Mouse (Mus musculus): ENCODE data around the gene Zfp420. TPM values are rescaled to one million over a fixed set of nuclear protein-coding genes. Genes with fewer than 3 reads are reported as not detected.
A peak's percentile ranks its signal among the peaks of the same experiment; 100 is the strongest.

Gene Zfp420
- polyA plus RNA-seq, 1 experiment from 2014 or later, result 5.5 TPM

GRCm38 (mm10) chr7:29880056-29880455 lies 20.3 kb downstream of the Zfp420 start:
- ATAC-seq (replicated peaks; ENCODE audit: low FRiP score, low read depth) (no peak), DNase-seq (ENCODE audit: low spot score) (peak; percentile 19)
- no peaks in the 10 kb centered on the region for H3K27me3 ChIP-seq (ENCODE audit: insufficient read depth, low read length)
- H3K36me3 ChIP-seq (ENCODE audit: insufficient read depth, low read length), result peaks cover 9% of the 10 kb centered on the region
- no peak for TF ChIP-seq CTCF (IDR thresholded peaks at IDR 0.05; ENCODE audit: low read depth)
- H3K9ac ChIP-seq (ENCODE audit: low read depth, low read length), result no peak overlapping the region
- H3K4me2 ChIP-seq (ENCODE audit: low read length), result no peak overlapping the region
- no peak overlapping the region for H3K27ac ChIP-seq
- no peaks in the 10 kb centered on the region for H3K4me1 ChIP-seq (replicated peaks; ENCODE audit: insufficient read depth, low read length)
- no peak overlapping the region for H3K4me3 ChIP-seq (replicated peaks; ENCODE audit: low read depth, low read length)
- 72% methylated on average over 7 of the region's 7 CpGs for WGBS
- H3K9me3 ChIP-seq (replicated peaks; ENCODE audit: low read length), result peaks cover 10% of the 10 kb centered on the region

DNA sequence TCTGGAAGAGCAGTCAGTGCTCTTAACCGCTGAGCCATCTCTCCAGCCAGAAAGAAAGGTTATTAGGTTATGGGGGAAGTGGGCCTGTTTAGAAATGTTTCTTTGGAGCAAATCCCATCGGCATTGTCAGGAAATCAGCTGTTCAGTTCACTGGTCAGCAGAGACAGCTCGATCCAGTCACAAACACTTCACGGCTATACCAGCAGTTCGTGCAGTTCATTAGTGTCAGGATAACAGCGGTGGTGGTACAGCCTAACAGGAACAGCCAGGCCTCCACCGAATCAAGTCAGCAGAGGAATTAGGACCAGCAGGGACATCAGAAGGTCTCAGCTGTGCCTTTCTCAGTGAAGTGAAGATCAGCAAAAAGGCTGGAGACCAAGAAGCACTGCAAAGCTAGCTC lies 21.1 kb downstream of the Zfp420 start:
- DNase-seq (ENCODE audit: low spot score) (no peak), ATAC-seq (replicated peaks; ENCODE audit: low FRiP score, low read depth) (no peak)
- WGBS, result 80% methylated on average over 7 of the region's 7 CpGs
- Histone ChIP-seq H3K4me3 (replicated peaks; ENCODE audit: low read depth, low read length) (no peak overlapping the region), H3K4me1 (replicated peaks; ENCODE audit: insufficient read depth, low read length) (no peaks in the 10 kb centered on the region), H3K36me3 (ENCODE audit: insufficient read depth, low read length) (peaks cover under 1% of the 10 kb centered on the region), H3K27me3 (ENCODE audit: insufficient read depth, low read length) (no peaks in the 10 kb centered on the region), H3K9ac (ENCODE audit: low read depth, low read length) (no peak overlapping the region), H3K9me3 (replicated peaks; ENCODE audit: low read length) (peaks cover under 1% of the 10 kb centered on the region; the same call in 1 of the 2 replicates), H3K27ac (no peak overlapping the region), H3K4me2 (ENCODE audit: low read length) (no peak overlapping the region)
- TF ChIP-seq CTCF (IDR thresholded peaks at IDR 0.05; ENCODE audit: low read depth), result no peak

GRCm38 (mm10) chr7:29890501-29890900 lies 30.7 kb downstream of the Zfp420 start:
- WGBS, result 98% methylated on average over 7 of the region's 7 CpGs
- ATAC-seq (replicated peaks; ENCODE audit: low FRiP score, low read depth) (no peak), DNase-seq (ENCODE audit: low spot score) (no peak)
- no peak overlapping the region for H3K4me2 ChIP-seq (ENCODE audit: low read length)
- no peaks in the 10 kb centered on the region for H3K4me1 ChIP-seq (replicated peaks; ENCODE audit: insufficient read depth, low read length)
- peaks cover 32% of the 10 kb centered on the region for H3K9me3 ChIP-seq (replicated peaks; ENCODE audit: low read length)
- no peak overlapping the region for H3K27ac ChIP-seq
- peaks cover 41% of the 10 kb centered on the region for H3K36me3 ChIP-seq (ENCODE audit: insufficient read depth, low read length)
- no peak overlapping the region for H3K9ac ChIP-seq (ENCODE audit: low read depth, low read length)
- no peak overlapping the region for H3K4me3 ChIP-seq (replicated peaks; ENCODE audit: low read depth, low read length)
- H3K27me3 ChIP-seq (ENCODE audit: insufficient read depth, low read length), result no peaks in the 10 kb centered on the region
- no peak for TF ChIP-seq CTCF (IDR thresholded peaks at IDR 0.05; ENCODE audit: low read depth)

GRCm38 (mm10) chr7:29892756-29893155 lies 33.0 kb downstream of the Zfp420 start:
- Histone ChIP-seq H3K9ac (ENCODE audit: low read depth, low read length) (no peak overlapping the region), H3K27ac (no peak overlapping the region), H3K4me2 (ENCODE audit: low read length) (no peak overlapping the region), H3K27me3 (ENCODE audit: insufficient read depth, low read length) (no peaks in the 10 kb centered on the region), H3K4me1 (replicated peaks; ENCODE audit: insufficient read depth, low read length) (no peaks in the 10 kb centered on the region), H3K9me3 (replicated peaks; ENCODE audit: low read length) (peaks cover 35% of the 10 kb centered on the region), H3K36me3 (ENCODE audit: insufficient read depth, low read length) (peaks cover 58% of the 10 kb centered on the region), H3K4me3 (replicated peaks; ENCODE audit: low read depth, low read length) (no peak overlapping the region)
- DNase-seq (ENCODE audit: low spot score) (no peak), ATAC-seq (replicated peaks; ENCODE audit: low FRiP score, low read depth) (no peak)
- TF ChIP-seq CTCF (IDR thresholded peaks at IDR 0.05; ENCODE audit: low read depth), result no peak
- over 99% methylated on average over 4 of the region's 4 CpGs for WGBS

DNA sequence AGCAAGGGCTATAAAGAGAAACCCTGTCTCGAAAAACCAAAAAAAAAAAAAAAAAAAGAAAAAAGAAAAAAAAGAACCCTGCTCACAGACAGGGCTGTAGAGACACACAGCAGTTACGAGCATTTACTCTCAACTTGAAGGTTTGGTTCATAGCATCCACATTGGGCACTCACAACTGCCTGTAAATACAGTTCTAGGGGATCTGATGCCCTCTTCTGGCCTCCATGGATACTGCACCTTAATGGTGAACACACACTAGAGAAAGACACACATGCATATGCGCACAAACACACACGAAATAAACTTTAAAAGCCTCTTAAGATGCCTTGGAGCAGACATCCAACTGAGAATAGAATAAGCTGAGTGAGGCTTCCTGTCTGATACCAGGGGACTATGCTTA lies 38.6 kb downstream of the Zfp420 start:
- peaks cover 24% of the 10 kb centered on the region for H3K9me3 ChIP-seq (replicated peaks; ENCODE audit: low read length)
- DNase-seq (ENCODE audit: low spot score), result no peak
- TF ChIP-seq CTCF (IDR thresholded peaks at IDR 0.05; ENCODE audit: low read depth), result peak; percentile 15; the same call in 1 of the 2 replicates
- WGBS, result 95% methylated on average over 4 of the region's 4 CpGs
- no peaks in the 10 kb centered on the region for H3K27me3 ChIP-seq (ENCODE audit: insufficient read depth, low read length)
- H3K9ac ChIP-seq (ENCODE audit: low read depth, low read length), result no peak overlapping the region
- no peak overlapping the region for H3K27ac ChIP-seq
- peaks cover 58% of the 10 kb centered on the region for H3K36me3 ChIP-seq (ENCODE audit: insufficient read depth, low read length)
- ATAC-seq (replicated peaks; ENCODE audit: low FRiP score, low read depth), result no peak
- no peak overlapping the region for H3K4me2 ChIP-seq (ENCODE audit: low read length)
- no peak overlapping the region for H3K4me3 ChIP-seq (replicated peaks; ENCODE audit: low read depth, low read length)
- H3K4me1 ChIP-seq (replicated peaks; ENCODE audit: insufficient read depth, low read length), result no peaks in the 10 kb centered on the region

DNA sequence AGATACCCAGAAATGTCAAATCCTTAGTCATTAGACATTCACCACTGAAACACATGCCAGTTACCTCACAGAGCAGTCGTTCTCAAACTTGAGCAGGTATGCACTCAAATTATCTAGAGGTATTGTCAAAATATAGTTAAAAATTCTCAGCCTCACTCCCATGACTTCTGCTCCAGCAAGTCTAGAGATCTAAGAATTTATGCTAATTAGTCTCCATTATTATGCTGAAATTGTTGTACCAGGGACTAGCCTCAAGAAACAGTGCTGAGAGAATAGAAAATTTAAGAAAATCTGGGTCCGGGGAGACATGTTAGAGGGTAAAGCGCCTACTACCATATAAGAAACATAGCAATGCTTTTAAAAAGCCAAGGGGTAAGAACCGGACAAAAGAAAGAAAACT lies 44.3 kb downstream of the Zfp420 start:
- Histone ChIP-seq H3K27ac (no peak overlapping the region), H3K4me1 (replicated peaks; ENCODE audit: insufficient read depth, low read length) (no peaks in the 10 kb centered on the region), H3K9me3 (replicated peaks; ENCODE audit: low read length) (no peaks in the 10 kb centered on the region), H3K4me2 (ENCODE audit: low read length) (no peak overlapping the region), H3K4me3 (replicated peaks; ENCODE audit: low read depth, low read length) (no peak overlapping the region), H3K36me3 (ENCODE audit: insufficient read depth, low read length) (peaks cover 10% of the 10 kb centered on the region), H3K9ac (ENCODE audit: low read depth, low read length) (no peak overlapping the region), H3K27me3 (ENCODE audit: insufficient read depth, low read length) (no peaks in the 10 kb centered on the region)
- WGBS, result 98% methylated on average over 4 of the region's 4 CpGs
- ATAC-seq (replicated peaks; ENCODE audit: low FRiP score, low read depth) (no peak), DNase-seq (ENCODE audit: low spot score) (no peak)
- no peak for TF ChIP-seq CTCF (IDR thresholded peaks at IDR 0.05; ENCODE audit: low read depth)
